Mouse (Mus musculus): Measurements from ENCODE around the gene Ppt1. TPM values are rescaled to one million over a fixed set of nuclear protein-coding genes. Genes with fewer than 3 reads are reported as not detected.
A peak's percentile ranks its signal among the peaks of the same experiment; 100 is the strongest.
"Not testable (repeated sequence)": the region's sequence is repeated elsewhere in the genome, so short reads cannot be mapped to it uniquely, and the experiment has no call there.

The Ppt1 gene
- total RNA-seq (2021): 10 to 100 TPM; 45.9 to 54.5 TPM
- long read RNA-seq, experiment 1, transcript Ppt1-201 (9 exons, 2,381 nt): major isoform, 33 of 45 reads
- long read RNA-seq, experiment 1, partial matches to known transcripts: 0 of 45 reads
- long read RNA-seq, experiment 1, other reads (novel, unspliced or antisense): 10 of 45 reads
- long read RNA-seq, experiment 2, transcript Ppt1-201 (9 exons, 2,381 nt): major isoform, 33 of 43 reads
- long read RNA-seq, experiment 2, partial matches to known transcripts: 2 of 43 reads
- long read RNA-seq, experiment 2, other reads (novel, unspliced or antisense): 7 of 43 reads

- peak; percentile 92 for DNase-seq
Observed at GRCm38 (mm10) chr4:122835530-122836402, at the start of gene Ppt1. TSS of gene Ppt1 (plus strand) at chr4:122836242.

DNA sequence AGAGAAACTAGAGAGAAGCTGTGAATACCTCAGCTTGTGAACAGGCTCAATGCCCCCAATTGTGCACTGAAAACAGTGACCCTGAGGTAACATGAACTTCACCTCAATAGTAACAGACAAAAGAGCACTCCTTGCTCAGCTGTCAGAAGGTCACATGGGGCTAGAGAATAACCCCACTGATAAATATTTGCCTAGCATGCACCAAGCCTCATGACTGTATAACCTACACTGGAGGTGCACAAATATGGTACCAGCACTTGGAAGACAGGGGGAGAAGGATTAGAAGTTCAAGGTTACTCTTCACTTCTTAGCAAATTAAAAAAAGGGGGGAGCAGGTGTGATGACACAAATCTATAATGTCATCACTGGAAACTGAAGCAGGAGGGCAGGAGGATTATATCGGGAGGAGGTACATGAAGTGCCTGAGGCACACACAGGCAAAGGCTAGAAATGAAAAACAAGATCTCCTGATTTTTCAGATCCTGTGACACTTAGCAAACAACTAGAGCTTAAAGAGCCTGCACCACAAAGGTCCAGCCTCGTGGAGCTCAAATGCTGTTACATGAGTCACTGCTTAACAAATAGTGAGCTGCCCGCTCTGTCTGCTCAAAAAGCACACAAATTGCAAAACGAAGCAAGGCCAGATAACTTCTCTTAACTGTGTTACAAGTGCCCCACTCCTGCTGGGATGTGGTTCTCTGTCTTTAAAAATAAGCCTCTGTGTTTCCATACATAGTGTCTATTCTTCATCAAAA, 46.5 kb upstream of the Ppt1 start:
- no peak for DNase-seq

DNA sequence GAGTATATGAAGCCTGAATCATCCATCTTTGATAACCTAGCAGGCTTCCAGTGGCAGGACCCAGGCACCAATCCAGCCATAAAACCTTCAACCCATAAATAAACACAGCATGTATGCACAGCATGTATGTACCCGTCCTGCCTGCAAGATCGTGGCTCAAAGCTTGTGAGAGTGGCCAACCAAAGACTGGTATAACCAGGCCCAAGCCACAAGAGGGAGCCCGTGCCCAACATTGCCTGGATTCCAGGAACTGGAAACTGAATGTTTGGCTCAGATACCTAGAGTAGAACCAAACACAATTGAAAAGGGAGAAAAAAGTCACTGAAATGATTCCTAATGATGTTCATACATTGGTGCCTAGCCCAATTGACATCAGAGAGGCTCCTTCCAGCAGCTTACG, 27.9 kb upstream of the Ppt1 start:
- peak; percentile 83 for DNase-seq

- no peak for DNase-seq
Observed at GRCm38 (mm10) chr4:122811180-122811579, 24.9 kb upstream of the Ppt1 start.

DNA sequence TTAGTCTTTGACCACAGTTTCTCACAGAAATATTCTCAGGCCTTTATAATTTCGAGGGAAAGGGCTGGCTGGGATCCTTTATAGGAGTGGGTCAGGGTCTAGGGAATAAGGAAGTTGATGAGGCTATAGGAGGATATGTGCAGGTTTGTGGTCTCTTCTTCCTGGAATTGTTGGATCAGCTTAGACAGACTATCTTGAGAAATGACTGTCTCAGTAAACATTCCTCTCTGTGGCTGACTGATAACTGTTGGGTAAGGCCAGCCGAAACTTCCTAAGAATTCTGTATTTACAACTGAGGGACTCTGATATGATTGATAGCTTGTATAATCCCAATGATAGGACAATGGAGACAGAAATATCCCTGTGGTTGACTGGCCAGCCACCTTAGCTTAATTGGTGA, 24.2 kb upstream of the Ppt1 start:
- no peak for DNase-seq

DNA sequence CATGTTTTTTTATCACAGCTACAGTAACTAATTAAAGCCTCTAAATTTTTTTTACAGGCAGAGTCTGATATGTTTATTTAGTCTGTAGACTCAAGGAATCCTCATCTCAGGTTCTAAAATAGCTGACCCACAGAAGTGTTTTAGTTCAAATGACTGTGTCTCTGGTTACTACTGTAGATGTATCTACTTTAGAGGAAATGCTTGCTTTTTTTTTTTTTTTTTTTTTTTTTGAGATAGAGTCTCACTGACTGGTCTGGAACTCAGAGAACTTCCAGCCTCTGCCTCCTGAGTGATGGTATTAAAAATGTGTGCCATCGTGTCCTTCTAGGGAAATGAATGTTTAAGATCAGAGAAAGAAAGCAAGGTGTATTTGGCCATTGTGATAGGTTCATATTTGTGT, 19.8 kb upstream of the Ppt1 start:
- DNase-seq: no peak

DNA sequence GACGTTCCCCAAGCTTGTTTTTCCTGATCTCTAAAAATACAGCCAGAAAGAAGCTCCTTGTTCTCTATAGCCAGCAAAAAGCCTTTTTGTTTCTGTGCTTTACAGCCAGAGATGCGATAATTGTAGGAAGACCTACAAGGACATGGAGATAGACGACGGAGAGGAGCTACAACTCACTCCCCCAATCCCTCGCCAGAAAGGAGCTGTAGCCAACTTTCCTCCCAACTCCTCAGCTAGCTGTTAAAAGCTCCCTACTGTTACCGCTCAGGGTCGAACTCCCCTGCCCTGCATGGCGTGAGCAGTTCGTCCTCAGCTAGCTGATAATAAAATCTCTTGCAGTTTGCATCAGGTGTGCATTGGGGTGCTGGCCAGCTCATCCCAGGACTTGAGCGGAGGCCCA, 15.1 kb upstream of the Ppt1 start:
- DNase-seq: not testable (repeated sequence)

DNA sequence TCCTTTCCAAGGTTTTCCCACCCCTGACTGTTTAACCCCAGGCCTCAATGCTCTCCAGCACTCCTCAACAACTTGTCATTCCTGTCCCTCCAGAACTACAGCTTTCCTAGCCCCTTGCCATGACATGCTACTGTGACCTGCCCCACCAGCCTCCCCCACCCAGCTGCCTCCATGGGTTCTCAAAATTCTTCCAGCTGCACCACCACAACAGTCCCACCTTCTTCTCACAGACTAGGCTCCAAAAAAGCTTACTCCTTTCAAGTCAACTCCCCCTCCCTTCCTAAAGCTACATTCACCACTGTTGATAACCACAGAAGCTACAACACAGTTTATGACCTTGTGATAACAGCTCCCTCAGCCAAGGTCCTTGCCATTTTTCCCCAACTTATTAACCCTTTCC, 8.4 kb upstream of the Ppt1 start:
- no peak for DNase-seq

DNA sequence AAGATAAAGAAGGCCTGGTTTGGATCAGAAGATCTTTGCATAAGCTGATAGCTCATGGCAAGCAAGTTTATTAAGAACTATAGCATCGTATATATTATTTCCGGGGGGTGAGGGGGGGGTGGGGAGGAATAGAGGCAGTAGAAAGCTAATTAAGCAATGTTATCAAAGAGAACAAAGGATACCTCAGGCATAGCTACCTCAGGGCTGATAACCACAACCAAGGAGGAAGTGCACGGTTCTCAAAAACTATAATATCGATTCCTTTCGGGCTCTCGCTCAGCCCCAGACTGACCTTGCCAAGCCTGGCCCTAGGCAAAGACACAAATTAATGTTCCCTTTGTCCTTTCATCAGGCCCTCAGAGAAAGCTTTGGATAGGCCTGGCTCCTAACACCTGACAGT, 6.7 kb upstream of the Ppt1 start:
- no peak for DNase-seq

- DNase-seq: no peak
Observed at GRCm38 (mm10) chr4:122831888-122832287, 4.2 kb upstream of the Ppt1 start.

DNA sequence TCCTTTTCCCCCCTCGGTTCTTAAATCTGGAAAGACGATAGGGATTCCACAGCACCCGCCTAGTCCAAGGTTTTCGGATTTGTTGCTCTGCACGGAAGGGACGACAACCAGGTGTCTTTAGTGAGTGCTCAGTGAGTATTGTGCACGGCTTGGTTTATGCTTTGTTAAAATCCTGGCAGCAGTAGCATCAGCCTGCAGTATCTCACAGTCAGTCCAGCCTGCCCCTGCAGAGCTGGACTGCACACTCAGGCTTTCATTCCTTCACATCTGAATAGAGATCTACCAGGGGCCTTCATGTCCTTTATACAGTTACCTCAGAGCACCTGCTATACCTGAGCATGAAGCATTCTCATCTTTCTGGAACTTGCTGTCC, 347 bp downstream of the Ppt1 start:
- no peak for DNase-seq

DNA sequence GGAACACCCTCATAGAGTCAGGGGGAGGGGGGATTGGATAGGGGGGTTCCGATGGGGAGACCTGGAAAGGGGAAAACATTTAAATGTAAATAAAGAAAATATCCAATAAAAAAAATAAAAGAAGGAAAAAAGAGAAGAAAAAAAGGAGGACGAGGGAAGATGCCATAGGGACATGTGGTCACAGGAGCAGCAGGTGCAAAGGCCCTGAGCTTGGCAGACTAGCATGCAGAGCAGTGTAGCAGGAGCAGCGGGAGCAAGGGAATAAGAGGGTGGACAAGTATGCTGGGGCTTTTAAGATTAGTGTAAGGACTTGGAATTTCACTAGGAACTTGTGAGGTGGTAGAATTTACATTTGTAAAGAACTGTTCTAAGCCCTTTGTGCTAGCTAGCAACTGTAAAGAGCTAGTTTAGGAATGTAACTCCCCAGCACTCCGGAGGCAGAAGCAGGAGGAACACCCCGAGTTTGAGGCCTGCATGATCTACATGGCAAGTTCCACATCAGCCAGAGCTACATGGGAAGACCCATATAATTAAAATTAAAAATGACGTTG, 1.2 kb downstream of the Ppt1 start:
- no peak for DNase-seq

- DNase-seq: no peak
Observed at GRCm38 (mm10) chr4:122837994-122838393, 2.0 kb downstream of the Ppt1 start.

GRCm38 (mm10) chr4:122838416-122838815, 2.4 kb downstream of the Ppt1 start:
- no peak for DNase-seq

GRCm38 (mm10) chr4:122848150-122848621, 12.1 kb downstream of the Ppt1 start:
- peak; percentile 55 for DNase-seq

DNA sequence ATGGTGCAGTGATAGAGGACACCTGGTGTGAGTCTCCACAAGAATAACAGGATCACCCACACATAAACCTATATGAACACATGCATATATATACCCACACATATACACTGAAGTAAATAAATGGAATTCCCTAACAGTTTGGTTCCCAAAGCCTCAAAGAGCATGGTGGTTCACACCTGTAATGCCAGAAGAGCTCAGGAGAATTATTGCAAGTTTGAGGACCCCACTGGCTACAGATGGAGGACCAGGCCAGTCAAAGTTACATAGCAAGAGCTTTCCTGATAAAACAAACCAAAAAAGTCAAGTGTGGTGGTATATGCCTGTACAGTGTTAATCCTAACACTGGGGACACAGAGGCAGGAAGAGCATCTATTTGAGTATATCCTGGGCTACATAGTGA, 15.5 kb downstream of the Ppt1 start:
- no peak for DNase-seq

GRCm38 (mm10) chr4:122853691-122854090, 17.6 kb downstream of the Ppt1 start:
- no peak for DNase-seq

GRCm38 (mm10) chr4:122854770-122855169, 18.7 kb downstream of the Ppt1 start:
- no peak for DNase-seq

- DNase-seq: no peak
Observed at GRCm38 (mm10) chr4:122857909-122858308, 21.9 kb downstream of the Ppt1 start.

DNA sequence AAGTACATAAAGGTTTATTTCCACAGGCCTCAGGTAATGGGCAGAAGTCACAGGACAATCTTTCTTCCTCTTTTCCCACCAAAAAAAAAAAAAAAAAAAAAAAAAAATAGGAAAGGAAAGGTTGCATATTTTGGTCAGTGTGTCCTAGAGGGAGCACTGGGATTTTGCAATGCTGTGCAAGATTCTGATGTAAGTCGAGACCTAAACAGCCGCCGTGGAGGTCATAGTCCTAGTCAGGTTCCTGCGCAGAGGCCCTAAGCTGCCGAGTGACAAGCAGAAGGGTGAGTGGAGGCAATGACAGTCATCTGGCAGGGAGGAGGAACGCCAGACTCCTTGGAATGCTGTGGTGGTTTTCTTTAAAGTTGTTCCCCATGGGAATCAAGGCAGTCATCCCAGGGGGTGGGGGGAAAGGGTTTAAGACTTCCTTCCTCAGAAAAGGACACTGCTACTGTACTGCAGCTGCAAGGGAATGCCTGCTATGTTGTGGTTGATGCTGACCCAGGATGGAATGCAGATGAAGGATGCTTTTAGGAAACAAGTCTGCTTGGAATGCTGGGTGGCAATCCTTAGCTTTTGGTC, 23.1 kb downstream of the Ppt1 start:
- DNase-seq: no peak

DNA sequence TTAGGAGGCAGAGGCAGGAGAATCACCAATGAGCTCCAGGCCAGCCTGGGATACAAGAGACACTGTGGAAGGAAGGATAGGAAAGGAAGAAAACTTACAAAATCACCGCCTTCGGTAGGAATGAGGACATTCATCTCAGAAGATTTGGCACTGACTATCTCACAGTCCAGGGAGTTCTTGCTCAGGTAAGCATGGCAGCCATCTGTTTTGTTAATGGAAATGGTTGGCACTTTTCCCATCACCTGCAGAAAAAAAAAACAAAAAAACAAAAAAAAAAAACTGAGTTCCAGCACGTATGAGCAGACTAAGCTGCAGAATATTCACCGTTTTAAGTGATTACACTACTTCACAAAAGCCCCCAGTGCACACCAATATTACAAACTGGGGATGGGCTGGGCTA, 25.8 kb downstream of the Ppt1 start:
- DNase-seq: no peak

GRCm38 (mm10) chr4:122868041-122868440, 32.0 kb downstream of the Ppt1 start:
- no peak for DNase-seq

Measured in adrenal gland, postnatal 10 days (tissue).